Mouse (Mus musculus) small intestine, adult 2 months (tissue): ENCODE measurements at regions not wholly inside any gene's neighbourhood (a gene's known extent, or its start where the extent isn't known, plus 50 kb on each side); places are given as distances from the start of the nearest gene placed in this dataset.

Source experiments
- CTCF ChIP-seq: fragments of 200-500 bp; IDR thresholded peaks from 2 replicates; pipeline ENCODE4 v1.5.1; 2012; ENCODE audit warnings: low read depth, mild to moderate bottlenecking, control low read depth, inconsistent platforms, low read length, moderate library complexity, mixed read lengths; ENCODE audit not compliant: insufficient replicate concordance, insufficient read length; ENCODE audit errors: extremely low read depth
- POLR2A ChIP-seq: fragments of 200-500 bp; IDR thresholded peaks from 2 replicates; pipeline ENCODE4 v1.6.1; 2012; ENCODE audit warnings: low read depth, mild to moderate bottlenecking, control low read depth, inconsistent platforms, low read length, moderate library complexity

DNA sequence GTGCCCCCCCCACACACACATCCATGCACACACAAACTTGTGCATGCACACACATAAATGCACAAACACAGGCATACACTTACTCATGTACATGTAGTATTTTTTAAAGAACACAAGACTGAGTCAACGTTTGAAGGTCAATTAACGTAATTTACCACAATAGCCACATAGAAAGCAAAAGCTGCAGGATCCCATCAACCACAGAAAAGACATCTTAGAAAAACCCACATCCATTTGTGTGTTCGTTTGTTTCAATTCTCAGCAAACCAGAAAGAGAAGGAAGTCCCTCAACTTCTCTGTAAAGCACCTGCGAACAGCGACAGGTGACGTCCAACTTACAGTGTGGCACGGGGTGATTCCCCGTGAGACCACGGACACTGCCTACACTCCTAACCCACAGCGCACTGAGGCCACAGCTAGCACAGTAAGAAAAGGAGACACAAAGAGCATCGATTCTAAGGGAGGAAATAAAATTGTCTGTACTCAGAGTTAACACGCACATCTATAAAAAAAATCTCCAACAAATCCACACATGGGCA lies 53.8 kb downstream of the Dio3 start:
- no peak for TF ChIP-seq POLR2A
- no peak for TF ChIP-seq CTCF
